Mouse (Mus musculus) megakaryocyte, embryonic 14.5 days (primary cell): ENCODE measurements around the gene Hoxd4.

ENCODE experiments used
- FLI1 ChIP-seq: IDR thresholded peaks from 2 replicates; pipeline ENCODE4 v1.6.1; 2012; ENCODE audit warnings: low read length, inconsistent platforms, mixed read lengths
- GATA1 ChIP-seq: IDR thresholded peaks from 3 replicates; pipeline ENCODE4 v1.6.1; 2012; ENCODE audit warnings: mixed read lengths, low read length, inconsistent platforms, borderline replicate concordance

- TF ChIP-seq FLI1: no peak
- TF ChIP-seq GATA1: no peak
Measured at GRCm38 (mm10) chr2:74726973-74727639, 15.4 kb downstream of the Hoxd4 start.
